Mouse (Mus musculus) urinary bladder, adult 18-20 months (tissue): ENCODE results near the gene Birc5.

ENCODE experiments used
- DNase-seq, 2 experiments: peaks; one replicate each; pipeline ENCODE4 v3.0.0; 2022; ENCODE audit warnings: low spot score in 2 of 2, mixed read lengths in 2 of 2

The Birc5 gene

DNA sequence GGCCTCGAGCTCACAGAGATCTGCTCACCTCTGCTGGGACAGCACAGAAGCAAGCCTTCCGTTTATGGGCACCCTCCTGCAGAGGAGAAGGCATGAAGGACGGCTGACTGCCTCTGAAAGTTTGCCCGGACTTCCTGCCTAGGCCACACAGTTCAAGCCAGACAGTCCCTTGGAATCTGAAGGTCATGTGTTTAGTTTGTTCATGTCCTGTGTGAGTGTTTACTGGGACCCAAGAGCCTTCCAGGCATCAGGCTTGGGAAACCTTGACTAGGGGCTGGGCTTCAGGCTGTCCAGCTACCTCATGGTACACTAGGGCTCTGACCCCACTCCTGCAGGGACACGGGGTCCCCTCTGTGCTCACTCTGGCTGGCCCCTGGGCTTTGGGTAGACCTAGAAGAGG is 36.9 kb downstream of the Birc5 start:
- DNase-seq: no peak

GRCm38 (mm10) chr11:117888168-117888852 is 39.3 kb downstream of the Birc5 start:
- no peak for DNase-seq

DNA sequence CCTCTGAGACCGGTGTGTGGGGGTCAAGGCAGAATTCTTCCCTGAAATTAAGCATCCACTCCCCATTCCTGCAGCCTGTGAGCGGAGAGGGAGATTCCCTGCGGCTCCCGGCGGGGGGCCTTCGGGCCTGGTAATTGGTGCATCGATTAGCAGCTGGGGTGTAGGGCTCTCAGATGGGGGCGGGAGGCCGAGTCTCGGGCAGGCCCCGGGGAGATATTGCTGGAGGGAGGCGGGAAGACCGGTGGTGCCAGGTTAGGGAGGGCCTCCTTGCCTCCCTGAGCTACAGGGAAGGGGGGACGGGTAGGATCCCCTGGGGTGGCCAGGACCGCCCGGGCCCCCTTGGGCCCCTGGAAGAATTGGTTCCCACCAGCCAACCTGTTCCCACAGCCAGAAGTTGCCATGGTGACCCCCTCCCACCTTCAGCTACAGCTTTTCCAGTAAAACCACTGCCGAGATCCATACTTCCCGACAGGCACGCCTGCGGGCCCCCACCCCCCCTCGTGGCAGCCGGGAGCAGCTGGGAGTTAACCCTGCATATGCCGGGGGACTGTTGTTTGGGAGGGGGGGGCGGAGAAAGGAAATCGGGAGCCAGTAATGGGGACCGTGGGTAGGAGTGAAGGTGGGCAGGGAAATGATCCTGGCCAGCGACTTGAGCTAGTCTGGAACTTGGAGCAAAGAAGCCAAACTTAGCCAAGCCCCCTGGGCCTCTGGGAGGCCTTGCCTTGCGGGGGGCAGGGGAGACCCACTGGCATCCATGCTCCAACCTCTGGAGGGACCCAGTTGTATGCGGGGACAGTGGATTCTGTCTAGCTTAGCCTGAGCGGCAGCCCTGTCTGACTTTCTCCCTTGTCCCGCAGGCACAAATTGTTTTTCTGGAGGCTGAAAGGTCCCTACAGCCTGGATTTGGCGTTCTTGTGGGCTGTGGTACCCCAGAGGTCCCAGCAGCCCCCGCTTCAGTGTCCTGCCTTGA is 40.1 kb downstream of the Birc5 start:
- no peak for DNase-seq

GRCm38 (mm10) chr11:117889887-117890340 is 40.9 kb downstream of the Birc5 start:
- no peak for DNase-seq

DNA sequence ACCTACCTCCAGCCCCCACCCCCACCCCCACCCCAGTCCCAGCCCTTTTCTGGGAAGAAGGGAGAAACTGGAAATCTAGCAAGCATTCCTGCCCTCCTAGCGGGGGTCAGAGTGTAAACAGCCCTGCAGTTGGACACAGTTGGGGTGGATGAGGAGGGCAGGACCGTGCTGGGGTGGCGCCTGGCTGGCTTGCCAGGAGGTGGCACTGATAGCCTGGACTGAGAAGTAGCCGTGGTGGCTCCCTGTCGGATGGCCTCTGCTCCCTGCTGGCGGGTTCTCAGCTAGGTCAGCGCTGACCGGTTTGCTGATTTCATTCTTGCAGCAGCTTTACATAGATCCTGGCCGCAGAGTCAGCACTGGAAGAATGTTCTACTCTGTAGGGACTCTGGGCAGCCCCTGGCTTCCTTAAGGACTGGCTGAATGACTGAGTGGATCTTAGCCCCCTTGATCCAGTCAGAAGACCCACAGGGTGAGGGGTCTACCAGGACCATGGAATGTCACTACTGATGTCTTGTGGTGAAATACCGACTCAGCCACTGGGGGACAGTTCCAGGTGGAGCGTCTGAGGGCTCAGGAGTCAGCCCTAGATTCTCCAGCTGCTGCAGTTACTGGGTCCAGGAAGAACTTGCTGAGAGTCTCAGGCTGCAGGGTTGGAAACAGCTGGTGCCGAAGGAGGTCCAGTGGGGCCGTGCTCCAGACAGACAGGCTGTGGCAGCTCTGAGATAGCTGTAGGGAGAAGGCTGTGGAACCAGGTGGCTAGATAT is 41.6 kb downstream of the Birc5 start:
- no peak for DNase-seq

- no peak for DNase-seq
Measured at GRCm38 (mm10) chr11:117891581-117892175, 42.6 kb downstream of the Birc5 start.

- DNase-seq: no peak
Measured at GRCm38 (mm10) chr11:117892199-117892598, 43.1 kb downstream of the Birc5 start.

- DNase-seq: no peak
Measured at GRCm38 (mm10) chr11:117894676-117895075, 45.6 kb downstream of the Birc5 start.

DNA sequence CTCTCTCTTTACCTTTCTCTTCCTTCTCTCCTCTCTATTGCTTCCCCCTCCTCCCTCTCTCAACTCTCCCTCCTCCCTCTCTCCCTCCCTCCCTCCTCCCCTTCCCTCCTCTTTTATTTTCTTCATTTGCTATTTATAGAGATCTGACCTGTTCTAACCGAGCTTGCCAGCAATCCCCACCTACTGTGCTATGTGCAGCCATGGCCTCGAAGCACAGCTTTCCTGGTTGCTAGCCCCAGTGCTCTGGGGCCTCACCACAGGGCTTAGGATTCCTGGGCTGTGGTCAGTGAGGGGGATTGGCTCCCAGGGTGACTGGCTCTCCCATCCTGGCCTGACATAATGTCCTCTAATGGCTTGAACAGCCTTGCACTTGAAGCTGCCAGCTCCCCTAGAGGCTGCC is 47.5 kb downstream of the Birc5 start:
- no peak for DNase-seq

- no peak for DNase-seq
Measured at GRCm38 (mm10) chr11:117902282-117902681, 53.2 kb downstream of the Birc5 start.

GRCm38 (mm10) chr11:117904442-117904841 is 55.4 kb downstream of the Birc5 start:
- DNase-seq: no peak
